Mouse (Mus musculus) neural tube, embryonic 12.5 days (tissue): ENCODE measurements around the gene Ptpro. TPM values are rescaled to one million over a fixed set of nuclear protein-coding genes. Genes with fewer than 3 reads are reported as not detected.

Experiments used
- ATAC-seq: fragments of 200-750 bp; cut with Nextera tagmentation; 2 replicates; pipeline ENCODE4 v1.8.0; 2017; ENCODE audit warnings: low read depth, mild to moderate bottlenecking, moderate TSS enrichment, moderate library complexity; ENCODE audit not compliant: low FRiP score
- H3K27ac ChIP-seq: fragments of 300-500 bp; sonication (generic); 2 replicates; pipeline ENCODE4 v1.5.1; 2016
- H3K27me3 ChIP-seq: fragments of 300-500 bp; sonication (generic); replicated peaks from 2 replicates; pipeline ENCODE4 v1.6.1; 2016; ENCODE audit warnings: mild to moderate bottlenecking
- H3K36me3 ChIP-seq: fragments of 300-500 bp; sonication (generic); 2 replicates; pipeline ENCODE4 v1.6.1; 2016; ENCODE audit warnings: mild to moderate bottlenecking
- H3K4me1 ChIP-seq: fragments of 300-500 bp; sonication (generic); 2 replicates; pipeline ENCODE4 v1.6.1; 2016
- H3K4me2 ChIP-seq: fragments of 300-500 bp; sonication (generic); replicated peaks from 2 replicates; pipeline ENCODE4 v1.6.1; 2016; ENCODE audit warnings: mild to moderate bottlenecking
- H3K4me3 ChIP-seq: fragments of 300-500 bp; sonication (generic); 2 replicates; pipeline ENCODE4 v1.5.1; 2016
- H3K9ac ChIP-seq: fragments of 300-500 bp; sonication (generic); 2 replicates; pipeline ENCODE4 v1.6.1; 2016; ENCODE audit warnings: mild to moderate bottlenecking
- H3K9me3 ChIP-seq: fragments of 300-500 bp; sonication (generic); 2 replicates; pipeline ENCODE4 v1.6.1; 2016; ENCODE audit warnings: mild to moderate bottlenecking
- WGBS: fragments of 180-500 bp; shearing (Covaris S2); methylation state at CpG from one replicate; pipeline ENCODE4 v1.1.7; 2016; 5-methylcytosine and 5-hydroxymethylcytosine counted together
- polyA plus RNA-seq: library from polyadenylated mRNA; unstranded; fragments of >200 nt; fragmentation: Nextera tagmentation; extraction: Ambion mirVana; gene quantifications from 2 replicates; pipeline ENCODE4 v1.2.1, GENCODE M21; 2016

The Ptpro gene
- polyA plus RNA-seq, 1 experiment from 2014 or later: 28.9 TPM

- 79% methylated on average over 5 of the region's 5 CpGs for WGBS
- Histone ChIP-seq H3K4me1 (no peaks in the 10 kb centered on the region), H3K36me3 (no peaks in the 10 kb centered on the region; the same call in 1 of the 2 replicates), H3K9me3 (no peaks in the 10 kb centered on the region), H3K27me3 (no peaks in the 10 kb centered on the region), H3K27ac (no peak overlapping the region), H3K9ac (no peak overlapping the region), H3K4me2 (no peak overlapping the region), H3K4me3 (no peak overlapping the region)
- no peak for ATAC-seq
Measured at GRCm38 (mm10) chr6:137512753-137513152, 260.6 kb downstream of the Ptpro start.

Other genes starting within 250 kb of the Ptpro start
- 2.3 and 2.4 TPM in 2 replicates for gene Rerg, start 81.8 kb upstream of the Ptpro start, polyA plus RNA-seq